Mouse (Mus musculus) liver, embryonic 14.5 days (tissue): Measurements from ENCODE around the gene Atp5g2.

Source experiments
- CTCF ChIP-seq: IDR thresholded peaks from 2 replicates; pipeline ENCODE4 v1.5.1; 2016; ENCODE audit warnings: antibody characterized with exemption, low read depth, control low read depth
- EP300 ChIP-seq: IDR thresholded peaks from 2 replicates; pipeline ENCODE4 v1.6.1; 2016; ENCODE audit warnings: antibody characterized with exemption, low read depth

GRCm38 (mm10) chr15:102634684-102635083, 37.5 kb downstream of the Atp5g2 start:
- TF ChIP-seq CTCF: no peak
- TF ChIP-seq EP300: peak; percentile 35; the same call in 1 of the 2 replicates
